Mouse (Mus musculus) right cerebral cortex, adult 2 months (tissue): ENCODE data around the gene Gm17693.
"Not testable (repeated sequence)": the region's sequence is repeated elsewhere in the genome, so short reads cannot be mapped to it uniquely, and the experiment has no call there.

ENCODE experiments used
- DNase-seq, 2 experiments: peaks; one replicate each; pipeline ENCODE4 v3.0.0; 2021 to 2022; ENCODE audit warnings: low spot score in 2 of 2

Gm17693 gene

GRCm38 (mm10) chrX:125705144-125705543, at the start of gene Gm17693:
Gene Gm17693 (plus strand): TSS chrX:125705444.
- not testable (repeated sequence) for DNase-seq
